Mouse (Mus musculus) liver, embryonic 14.5 days (tissue): ENCODE measurements around the gene Csnk1g1.

Experiments
- CTCF ChIP-seq: IDR thresholded peaks from 2 replicates; pipeline ENCODE4 v1.5.1; 2016; ENCODE audit warnings: antibody characterized with exemption, low read depth, control low read depth
- EP300 ChIP-seq: IDR thresholded peaks from 2 replicates; pipeline ENCODE4 v1.6.1; 2016; ENCODE audit warnings: antibody characterized with exemption, low read depth

DNA sequence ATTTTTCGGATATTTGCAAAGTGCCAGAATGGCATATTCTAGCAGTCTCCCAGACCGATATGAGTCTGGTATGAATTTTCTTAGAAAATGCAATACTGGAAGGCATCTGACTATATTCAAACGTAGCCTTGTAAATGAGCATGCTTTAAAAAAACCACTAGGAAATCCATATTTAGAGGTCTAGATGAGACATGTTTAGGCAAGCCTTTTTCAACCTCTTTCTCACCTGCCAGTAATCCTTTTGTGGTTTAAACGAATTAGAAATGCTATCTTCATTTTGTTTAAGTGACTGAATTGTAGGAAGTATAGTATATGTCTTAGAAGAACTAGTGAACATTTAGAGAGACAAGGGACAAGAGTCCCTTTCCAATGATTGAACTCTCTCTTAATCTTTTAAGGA is 1.1 kb downstream of the Csnk1g1 start:
- TF ChIP-seq CTCF (no peak), EP300 (no peak)
